Mouse (Mus musculus) heart, postnatal 10 days (tissue): ENCODE results near the gene Hlcs. TPM values are rescaled to one million over a fixed set of nuclear protein-coding genes. Genes with fewer than 3 reads are reported as not detected.
"Not testable (repeated sequence)": the region's sequence is repeated elsewhere in the genome, so short reads cannot be mapped to it uniquely, and the experiment has no call there.

ENCODE experiments used
- DNase-seq, 2 experiments: peaks; one replicate each; pipeline ENCODE4 v3.0.0; 2021
- intact Hi-C: fragments of 180-260 bp; cut with DNase I; formaldehyde crosslinking; loops from one replicate; pipeline ENCODE4 v1.15.1; 2025
- total RNA-seq, 2 experiments: library from RNA; stranded (reverse); gene quantifications; 2 replicates each; pipeline ENCODE4 v1.2.3; 2021

The Hlcs gene
- 1 to 10 TPM; 6.9 to 7.5 TPM for total RNA-seq

DNA sequence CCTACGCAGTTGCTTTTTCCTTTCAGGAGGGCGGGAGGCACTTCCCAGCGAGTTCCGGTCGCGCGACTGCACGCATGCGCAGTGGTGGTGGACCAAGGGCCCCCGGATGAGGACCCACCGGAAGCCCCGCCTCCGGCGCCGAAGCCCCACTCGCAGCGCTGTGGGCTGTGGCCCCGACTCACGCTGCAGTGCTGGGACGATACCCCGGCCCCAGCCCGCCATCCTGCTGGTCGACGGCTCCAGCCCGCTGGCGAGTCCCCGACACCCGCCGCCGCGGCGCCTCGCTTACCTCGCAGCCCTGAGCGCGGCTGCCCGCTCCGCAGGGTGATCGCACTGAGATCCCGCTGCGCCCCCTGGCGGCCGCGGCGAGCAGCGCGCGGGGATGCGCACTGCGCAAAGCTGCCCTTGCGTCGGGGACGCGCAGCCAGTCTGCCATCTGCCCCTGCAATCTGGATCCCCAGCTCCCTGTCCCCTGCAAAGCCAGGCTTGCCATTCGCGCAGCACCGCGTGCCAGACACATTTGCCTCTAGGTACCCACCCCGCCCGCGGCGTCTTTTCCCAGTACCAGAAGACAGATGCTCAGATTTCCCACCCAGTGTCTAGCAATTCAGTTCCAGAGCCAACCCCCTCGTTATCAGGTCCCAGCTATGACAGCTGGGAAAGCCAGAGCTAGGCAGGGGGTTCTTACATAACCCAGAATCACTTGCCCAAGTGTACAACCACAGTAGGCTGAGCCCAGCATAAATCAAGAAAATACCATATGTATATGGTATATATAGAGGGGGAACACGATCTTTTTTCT lies at the start of gene Hlcs:
TSS of gene Hlcs (minus strand) at position 343 of the 802 bp plus-strand sequence.
- peak; percentile 98 to 99 for DNase-seq
- intact Hi-C loops, result loop anchor here (1.0 to 2.0 kb wide), 2 partner anchors 44 to 57 kb away; partner anchors contain the start of genes Pigp and Ttc3

DNA sequence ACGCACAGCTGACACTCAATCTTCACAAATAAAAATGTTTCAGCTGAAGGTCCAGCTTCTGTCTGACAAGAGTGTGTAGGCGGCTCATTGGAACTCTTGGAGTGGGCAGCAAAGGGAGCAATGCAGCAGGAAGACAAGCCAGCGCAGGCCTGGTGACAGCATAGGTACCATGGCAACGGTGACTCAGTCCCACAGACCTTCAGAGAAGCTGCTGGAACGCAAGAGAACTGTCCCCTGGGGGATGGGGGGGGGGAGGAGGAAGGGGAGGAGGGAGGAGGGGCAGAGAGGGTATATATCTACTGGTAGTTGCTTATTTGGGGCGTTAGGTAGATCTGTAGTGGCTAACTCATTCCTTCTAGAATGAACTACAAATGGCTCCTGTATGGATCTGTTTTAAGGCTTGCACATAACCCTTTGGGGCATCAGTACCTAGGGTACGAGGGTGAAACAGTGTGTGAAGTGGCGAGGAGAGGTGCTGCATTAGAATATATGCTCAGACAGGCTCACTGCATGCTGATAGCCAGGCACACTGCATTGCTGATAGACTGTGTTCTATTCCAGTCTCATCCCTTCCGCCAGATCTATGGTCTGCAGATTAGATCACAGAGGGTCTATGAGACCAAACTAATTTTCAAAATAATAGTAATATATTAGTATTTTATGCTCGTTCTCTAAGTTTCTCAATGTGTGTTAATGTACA lies 49.0 kb upstream of the Hlcs start:
- intact Hi-C loops, result no loop called here
- peak; percentile 66 to 69 for DNase-seq

GRCm38 (mm10) chr16:94360578-94361350 lies 47.4 kb upstream of the Hlcs start:
- intact Hi-C loops, result no loop called here
- DNase-seq, result no peak

DNA sequence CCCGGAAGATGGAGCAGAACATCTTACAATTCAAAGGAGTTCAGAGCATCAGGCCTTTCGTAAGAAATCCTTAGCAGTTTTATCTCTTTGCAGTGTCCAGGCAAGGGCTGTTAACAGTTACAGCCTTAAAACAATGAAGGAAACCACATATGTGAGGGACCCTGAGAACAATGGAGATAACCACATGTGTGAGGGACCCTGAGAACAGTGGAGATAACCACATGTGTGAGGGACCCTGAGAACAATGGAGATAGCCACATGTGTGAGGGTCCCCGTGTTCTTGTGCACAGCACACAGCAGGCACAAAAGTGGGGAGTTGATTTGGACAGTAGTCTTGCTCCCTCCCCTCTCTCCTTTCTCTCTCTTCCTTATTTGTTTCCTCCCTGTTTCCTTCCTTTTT lies 44.7 kb upstream of the Hlcs start:
- intact Hi-C loops, result no loop called here
- DNase-seq, result no peak

DNA sequence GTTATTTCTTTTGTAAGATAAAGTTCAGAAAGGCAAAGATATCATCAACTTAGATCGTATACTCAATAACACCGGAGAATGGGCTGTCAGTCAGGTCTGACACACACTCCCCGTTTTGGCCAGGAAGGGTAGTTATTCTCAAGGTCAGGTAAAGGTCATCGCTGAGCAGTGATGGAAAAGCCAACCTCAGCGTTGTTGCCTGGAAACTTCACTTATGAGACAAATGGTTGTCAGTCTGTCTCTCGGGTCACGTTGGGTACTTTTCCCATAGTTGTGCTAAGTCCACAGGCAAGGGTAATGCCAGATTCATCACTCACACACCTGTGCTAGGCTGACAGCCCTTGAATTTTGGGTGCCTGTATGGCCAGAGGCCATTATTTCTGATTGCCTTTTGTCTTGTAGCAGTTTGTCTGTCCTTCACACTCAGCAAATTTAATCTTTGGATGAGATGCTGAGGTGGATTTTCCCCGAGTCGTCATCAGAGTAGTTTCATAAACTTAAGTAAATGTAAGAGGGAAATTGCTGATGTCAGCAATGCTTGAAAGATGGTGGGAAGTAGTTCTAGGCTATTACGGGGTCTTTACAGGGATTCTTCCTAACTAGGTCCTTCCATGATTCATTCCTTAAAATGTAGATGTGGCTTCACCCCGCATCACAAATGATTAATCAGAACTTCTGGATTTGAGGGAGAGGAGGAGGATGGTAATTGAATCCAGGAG lies 43.6 kb upstream of the Hlcs start:
- DNase-seq, result no peak
- intact Hi-C loops, result no loop called here

DNA sequence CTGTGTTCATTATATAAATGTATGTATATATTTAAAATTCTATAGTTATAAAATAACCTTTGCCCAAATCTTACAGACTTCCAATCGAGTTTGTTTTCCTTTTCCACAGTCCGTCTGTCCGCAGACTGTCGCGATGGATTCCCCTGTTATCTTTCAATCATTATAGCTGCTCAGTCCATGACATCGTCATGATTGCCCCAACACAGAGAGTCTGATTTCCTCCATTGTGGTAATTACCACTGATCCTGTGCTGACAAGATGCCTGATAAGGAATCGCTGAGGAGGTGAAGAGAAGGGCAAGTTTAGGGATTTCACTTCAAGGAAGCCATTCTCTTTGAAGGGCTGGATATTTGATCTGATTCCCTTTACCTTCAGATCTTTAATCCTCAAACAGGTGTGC lies 42.7 kb upstream of the Hlcs start:
- intact Hi-C loops, result no loop called here
- DNase-seq, result no peak

DNA sequence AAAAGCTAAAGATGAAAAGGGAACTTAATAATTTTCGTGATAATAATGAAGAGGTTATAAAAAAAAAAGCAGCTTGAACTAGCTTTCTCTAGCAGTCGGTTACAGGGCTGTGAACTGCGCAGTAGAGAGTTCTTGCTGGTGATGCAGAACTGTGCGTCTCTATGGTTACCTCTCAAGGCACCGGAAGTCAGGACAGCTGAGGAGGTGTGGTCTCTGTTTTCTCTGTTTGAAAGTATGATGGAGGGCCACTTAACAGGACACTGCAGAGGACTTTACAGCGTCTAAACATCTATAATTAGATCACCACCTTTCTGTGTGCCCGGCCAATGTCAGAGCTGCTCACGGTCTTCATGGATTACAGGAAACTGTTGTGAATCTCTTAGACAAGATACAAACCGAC lies 41.1 kb upstream of the Hlcs start:
- peak; percentile 29 to 44 for DNase-seq
- intact Hi-C loops, result no loop called here

- intact Hi-C loops, result no loop called here
- no peak for DNase-seq
Observed at GRCm38 (mm10) chr16:94350287-94350677, 36.9 kb upstream of the Hlcs start.

DNA sequence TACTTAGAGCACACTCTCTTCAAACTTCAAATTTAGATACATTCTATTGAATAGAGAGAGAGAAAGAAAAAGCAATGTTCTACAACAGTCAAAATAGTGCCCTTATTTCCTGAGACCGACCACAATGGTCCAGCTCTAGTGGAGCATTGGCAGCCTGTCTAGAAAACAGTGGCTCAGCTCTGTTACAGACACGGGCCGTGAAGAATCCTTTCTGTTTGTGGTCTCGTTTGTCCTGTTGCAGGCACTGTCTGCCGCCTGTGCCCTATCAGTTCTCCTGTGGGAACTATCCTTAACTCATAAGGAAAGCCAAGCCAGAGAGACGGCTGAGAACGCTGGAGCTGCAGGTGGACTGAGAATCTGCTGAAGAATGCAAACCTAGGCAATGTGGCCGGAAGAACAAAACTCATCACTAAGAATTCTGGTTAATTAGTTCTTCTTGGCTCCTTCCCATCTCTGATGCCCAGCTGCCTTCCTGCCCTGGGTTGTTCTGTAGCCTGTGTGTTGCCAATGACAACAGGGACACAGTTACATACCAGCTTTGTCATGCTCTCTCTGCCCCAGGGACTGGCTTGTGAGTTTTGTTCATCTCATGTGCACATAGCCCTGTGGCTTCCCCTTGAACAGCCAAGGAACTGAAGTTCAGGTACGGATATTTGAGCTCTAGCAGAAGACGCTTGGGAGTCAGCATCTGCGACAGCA lies 36.4 kb upstream of the Hlcs start:
- intact Hi-C loops, result no loop called here
- no peak for DNase-seq

DNA sequence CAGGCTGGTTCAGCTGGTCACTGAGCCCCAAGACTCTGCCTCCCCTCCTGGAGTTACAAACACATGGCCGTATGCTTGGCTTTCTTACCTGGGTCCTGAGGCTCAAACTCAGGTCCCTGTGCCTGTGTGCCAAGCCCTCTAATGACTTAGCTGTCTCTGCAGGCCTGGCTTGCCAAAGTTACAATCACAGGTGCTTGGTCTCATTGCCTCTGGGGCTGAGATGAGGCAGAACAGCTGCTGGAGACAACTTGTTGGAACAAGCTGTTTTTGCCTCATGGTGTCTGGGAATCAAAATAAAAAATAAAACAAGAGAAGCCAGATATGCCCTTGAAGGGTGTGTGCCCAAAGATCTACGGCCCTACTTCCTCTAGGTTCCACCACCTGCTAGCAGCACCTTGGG lies 35.4 kb upstream of the Hlcs start:
- no peak for DNase-seq
- intact Hi-C loops, result no loop called here

GRCm38 (mm10) chr16:94347080-94347731 lies 33.8 kb upstream of the Hlcs start:
- intact Hi-C loops, result no loop called here
- DNase-seq, result no peak

DNA sequence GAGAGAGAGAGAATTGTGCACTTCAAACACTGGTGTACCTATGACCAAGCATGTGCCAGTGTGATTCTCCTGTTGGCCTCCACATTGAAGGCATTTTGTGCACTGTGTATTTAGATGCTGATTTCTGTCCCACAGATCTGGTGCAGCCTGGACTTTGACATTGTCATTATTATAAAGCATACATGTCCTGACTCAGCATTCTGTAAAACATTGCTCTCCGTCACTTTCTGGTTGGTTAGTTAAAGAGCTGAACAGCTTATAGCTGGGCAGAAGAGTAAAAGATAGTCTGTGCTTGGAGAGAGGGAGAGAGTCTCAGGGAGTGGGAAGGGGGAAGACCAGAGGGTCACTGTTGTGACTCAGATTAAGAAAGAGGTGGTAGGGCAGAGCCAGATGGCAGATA lies 32.4 kb upstream of the Hlcs start:
- intact Hi-C loops, result no loop called here
- DNase-seq, result no peak

- DNase-seq, intact Hi-C loops: not testable (repeated sequence)
Observed at GRCm38 (mm10) chr16:94339164-94340160, 26.1 kb upstream of the Hlcs start.

DNA sequence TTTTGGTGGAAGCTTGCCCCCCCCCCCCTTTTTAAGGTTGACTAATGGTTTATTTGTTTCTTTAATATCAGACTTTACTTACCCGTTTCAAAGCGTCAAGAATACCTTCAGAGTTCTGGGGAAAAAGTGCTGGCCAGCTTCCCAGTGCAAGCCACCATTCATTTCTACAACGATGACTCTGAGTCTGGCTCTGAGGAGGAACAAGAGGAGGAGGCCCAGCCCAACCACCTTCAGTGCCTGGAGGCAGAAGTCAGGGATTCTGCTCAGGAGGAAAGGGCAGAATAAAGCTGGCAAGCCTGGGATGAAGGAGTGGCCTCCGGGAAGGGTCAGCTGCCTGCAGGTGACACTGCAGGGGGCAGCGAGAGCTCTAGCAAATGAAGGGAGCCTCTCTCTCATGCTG lies 22.3 kb upstream of the Hlcs start:
- intact Hi-C loops, result no loop called here
- no peak for DNase-seq

DNA sequence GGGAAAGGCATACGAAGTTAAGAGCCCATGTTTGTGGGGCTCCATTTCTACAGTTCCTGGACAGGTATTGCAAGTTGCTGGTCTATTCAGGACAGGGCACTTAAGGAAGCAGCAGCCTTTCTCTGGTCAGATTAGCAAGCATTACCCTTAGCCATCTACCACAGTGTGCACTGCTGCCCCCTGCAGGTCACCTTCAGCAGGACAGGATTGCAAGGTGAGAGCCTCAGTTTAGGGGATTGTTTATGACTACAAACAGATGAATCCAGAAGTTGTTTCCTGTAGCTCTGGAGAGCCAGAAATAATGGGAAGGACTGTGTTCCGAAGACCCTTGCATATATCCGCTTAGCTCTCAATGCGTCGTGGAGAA lies 18.5 kb upstream of the Hlcs start:
- intact Hi-C loops, result loop anchor here (1.0 kb wide), 1 partner anchor 63 kb away; no protein-coding TSS in a partner anchor
- peak; percentile 53 to 72 for DNase-seq

- intact Hi-C loops, result no loop called here
- no peak for DNase-seq
Observed at GRCm38 (mm10) chr16:94331233-94331885, 18.0 kb upstream of the Hlcs start.

- DNase-seq, result no peak
- intact Hi-C loops, result no loop called here
Observed at GRCm38 (mm10) chr16:94330429-94330828, 17.1 kb upstream of the Hlcs start.
